ENCODE assay signal across 8 mouse cellular contexts in the genomic region with DNA sequence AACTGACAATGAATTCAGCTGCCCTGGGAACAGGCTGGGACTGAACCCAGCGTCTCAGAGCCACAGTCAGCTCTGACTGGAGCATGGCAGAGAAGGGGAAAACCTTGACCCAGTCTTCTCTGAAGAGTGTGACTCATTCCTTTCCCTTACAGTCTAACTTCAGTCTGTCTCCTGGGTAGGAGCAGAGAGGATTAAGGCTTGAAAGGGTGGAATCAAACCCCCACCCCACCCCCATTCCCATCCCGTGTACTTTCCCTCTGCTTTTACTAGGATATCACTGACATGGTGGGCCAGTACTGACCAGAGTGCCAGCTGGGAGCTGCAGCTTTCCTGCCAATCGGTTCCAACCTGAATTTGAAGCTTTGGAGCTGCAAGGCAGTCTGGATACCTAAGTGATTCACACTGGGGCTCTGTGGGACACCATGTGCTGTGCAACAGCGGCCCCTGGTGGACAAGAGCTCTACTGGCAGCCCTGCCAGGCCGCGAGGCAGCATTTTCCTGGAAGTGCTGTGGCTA.
DNase-seq lines count a peak whose midpoint lies in the region; ATAC-seq and TF ChIP-seq lines count a peak whose summit lies in the region.

No protein-coding gene starts in this region.

- H3K9me3 ChIP-seq in embryonic facial prominence, embryonic 13.5 days = no peaks in the 10 kb centered on the region
- H3K9me3 ChIP-seq in limb, embryonic 13.5 days = no peaks in the 10 kb centered on the region
- no peaks in the 10 kb centered on the region for H3K9me3 ChIP-seq in midbrain, postnatal 0 days (ENCODE audit: low read length)

- H3K4me1 ChIP-seq in embryonic facial prominence, embryonic 13.5 days = peaks cover 7% of the 10 kb centered on the region; the same call in 1 of the 2 replicates
- 0 out of 2 replicates have a peak, but pooled peaks cover 3% of the 10 kb centered on the region for H3K4me1 ChIP-seq in limb, embryonic 13.5 days
- no peaks in the 10 kb centered on the region for H3K4me1 ChIP-seq in midbrain, postnatal 0 days (ENCODE audit: insufficient read depth, low read length)

- peak; percentile 99 for TF ChIP-seq CTCF in midbrain, postnatal 0 days (IDR thresholded peaks at IDR 0.05)

- H3K27ac ChIP-seq in embryonic facial prominence, embryonic 13.5 days = no peak overlapping the region
- H3K27ac ChIP-seq in limb, embryonic 13.5 days = no peak overlapping the region
- H3K27ac ChIP-seq in midbrain, postnatal 0 days (ENCODE audit: low read depth, low read length) = no peak overlapping the region

- WGBS in embryonic facial prominence, embryonic 13.5 days = 9% methylated on average over 6 of the region's 6 CpGs
- 12% methylated on average over 6 of the region's 6 CpGs for WGBS in limb, embryonic 13.5 days
- 7% methylated on average over 6 of the region's 6 CpGs for WGBS in midbrain, postnatal 0 days

- H3K27me3 ChIP-seq in embryonic facial prominence, embryonic 13.5 days = peaks cover 10% of the 10 kb centered on the region
- H3K27me3 ChIP-seq in limb, embryonic 13.5 days = peaks cover 43% of the 10 kb centered on the region
- no peaks in the 10 kb centered on the region for H3K27me3 ChIP-seq in midbrain, postnatal 0 days (ENCODE audit: insufficient read depth, low read length)

- ATAC-seq in embryonic facial prominence, embryonic 13.5 days (ENCODE audit: insufficient number of reproducible peaks, insufficient read depth, low FRiP score, low TSS enrichment, low read depth) = peak; percentile 79
- peak; percentile 86 for ATAC-seq in limb, embryonic 13.5 days (ENCODE audit: low FRiP score, low read depth)
- peak; percentile 89 for ATAC-seq in midbrain, postnatal 0 days (ENCODE audit: low FRiP score)

- no peak overlapping the region for H3K4me3 ChIP-seq in embryonic facial prominence, embryonic 13.5 days
- H3K4me3 ChIP-seq in limb, embryonic 13.5 days = no peak overlapping the region
- H3K4me3 ChIP-seq in midbrain, postnatal 0 days (ENCODE audit: low read depth, low read length) = no peak overlapping the region

- no peak overlapping the region for H3K4me2 ChIP-seq in embryonic facial prominence, embryonic 13.5 days
- H3K4me2 ChIP-seq in limb, embryonic 13.5 days (replicated peaks) = no peak overlapping the region
- H3K4me2 ChIP-seq in midbrain, postnatal 0 days (ENCODE audit: low read depth, low read length, poor library complexity, severe bottlenecking) = no peak overlapping the region

- H3K9ac ChIP-seq in embryonic facial prominence, embryonic 13.5 days = no peak overlapping the region
- no peak overlapping the region for H3K9ac ChIP-seq in limb, embryonic 13.5 days
- no peak overlapping the region for H3K9ac ChIP-seq in midbrain, postnatal 0 days (replicated peaks; ENCODE audit: low read length, poor library complexity, severe bottlenecking)

- DNase-seq in 3T3-L1 (ENCODE audit: low read depth, low spot score) = peak; percentile 86
- DNase-seq in adrenal gland, postnatal 36 days = peak; percentile 91 to 93
- peak; percentile 58 for DNase-seq in heart, adult 8-10 months (ENCODE audit: low spot score)
- DNase-seq in kidney, adult 9 months = peak; percentile 77
- DNase-seq in midbrain, postnatal 0 days (ENCODE audit: low spot score) = peak; percentile 93
- DNase-seq in spleen, postnatal 14 days (ENCODE audit: low spot score in 2 of 2) = peak; percentile 43 to 56

- H3K36me3 ChIP-seq in embryonic facial prominence, embryonic 13.5 days = no peaks in the 10 kb centered on the region
- H3K36me3 ChIP-seq in limb, embryonic 13.5 days = no peaks in the 10 kb centered on the region
- no peaks in the 10 kb centered on the region for H3K36me3 ChIP-seq in midbrain, postnatal 0 days (ENCODE audit: insufficient read depth, low read length)
